Mouse (Mus musculus) small intestine, adult 10 weeks (tissue): ENCODE results near the gene Syngap1. TPM values are rescaled to one million over a fixed set of nuclear protein-coding genes. Genes with fewer than 3 reads are reported as not detected.

Experiments
- polyA plus RNA-seq: library from polyadenylated mRNA; stranded (reverse); fragments of 350-450 nt; fragmentation: Illumina TruSeq; extraction: RNeasy Lipid Tissue Mini Kit (QIAGEN cat#74804); gene quantifications from one replicate; pipeline ENCODE4 v1.2.3, GENCODE M21; 2014; ENCODE audit warnings: low replicate concordance

The Syngap1 gene
- polyA plus RNA-seq: 0.33 TPM

GRCm38 (mm10) chr17:26941031-26941789 lies at the start of gene Syngap1:
Gene Syngap1 (plus strand): TSS chr17:26941253.

GRCm38 (mm10) chr17:26916711-26917482 lies 24.2 kb upstream of the Syngap1 start, which contains the start of gene Kifc5b:
Gene Kifc5b (plus strand): TSS chr17:26917091.

GRCm38 (mm10) chr17:26932839-26933398 lies 8.1 kb upstream of the Syngap1 start, which contains the start of gene Phf1:
Gene Phf1 (plus strand): TSS chr17:26933052.

DNA sequence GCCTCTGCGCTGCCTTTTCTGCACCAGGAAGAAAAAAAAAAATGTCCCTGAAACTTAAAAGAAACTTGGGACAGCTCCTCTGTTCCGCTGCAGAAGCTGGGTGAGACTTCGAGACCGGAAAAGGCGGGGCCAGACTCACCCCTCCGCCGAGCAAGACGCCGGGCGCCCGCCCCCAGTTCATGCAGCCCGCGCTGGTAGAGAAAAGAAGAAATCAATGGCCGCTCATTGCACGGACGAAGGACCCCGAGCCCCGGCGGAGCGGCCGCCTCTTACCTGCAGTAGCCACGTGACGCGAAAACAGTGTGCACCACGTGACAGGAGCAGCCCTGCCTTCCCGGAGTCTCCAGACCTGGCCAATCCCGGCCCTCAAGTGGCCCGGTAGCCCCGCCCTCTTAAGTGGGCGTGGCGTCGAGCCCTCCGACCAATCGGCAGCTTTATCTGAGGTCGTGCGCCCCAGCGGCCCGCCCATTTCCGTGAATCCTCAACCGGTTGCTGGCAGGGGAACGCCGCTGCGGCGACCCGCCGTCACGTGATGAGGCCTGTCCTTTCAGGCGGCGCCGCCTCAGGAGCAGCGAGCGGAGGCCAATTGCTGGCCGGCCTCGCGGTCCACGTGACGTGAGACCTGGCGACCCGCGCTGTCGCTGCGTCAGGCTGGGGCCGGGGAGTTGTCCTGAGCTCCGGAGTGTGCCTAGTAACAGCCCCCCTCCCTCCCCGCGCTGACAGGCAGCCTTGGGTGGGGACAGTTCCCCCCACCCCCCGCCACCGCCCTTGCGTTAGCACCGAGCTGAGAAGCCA lies 1.7 kb upstream of the Syngap1 start, which contains the start of gene Cuta:
Gene Cuta, minus strand, starts transcription at position 392 of the 795 bp plus-strand sequence.

DNA sequence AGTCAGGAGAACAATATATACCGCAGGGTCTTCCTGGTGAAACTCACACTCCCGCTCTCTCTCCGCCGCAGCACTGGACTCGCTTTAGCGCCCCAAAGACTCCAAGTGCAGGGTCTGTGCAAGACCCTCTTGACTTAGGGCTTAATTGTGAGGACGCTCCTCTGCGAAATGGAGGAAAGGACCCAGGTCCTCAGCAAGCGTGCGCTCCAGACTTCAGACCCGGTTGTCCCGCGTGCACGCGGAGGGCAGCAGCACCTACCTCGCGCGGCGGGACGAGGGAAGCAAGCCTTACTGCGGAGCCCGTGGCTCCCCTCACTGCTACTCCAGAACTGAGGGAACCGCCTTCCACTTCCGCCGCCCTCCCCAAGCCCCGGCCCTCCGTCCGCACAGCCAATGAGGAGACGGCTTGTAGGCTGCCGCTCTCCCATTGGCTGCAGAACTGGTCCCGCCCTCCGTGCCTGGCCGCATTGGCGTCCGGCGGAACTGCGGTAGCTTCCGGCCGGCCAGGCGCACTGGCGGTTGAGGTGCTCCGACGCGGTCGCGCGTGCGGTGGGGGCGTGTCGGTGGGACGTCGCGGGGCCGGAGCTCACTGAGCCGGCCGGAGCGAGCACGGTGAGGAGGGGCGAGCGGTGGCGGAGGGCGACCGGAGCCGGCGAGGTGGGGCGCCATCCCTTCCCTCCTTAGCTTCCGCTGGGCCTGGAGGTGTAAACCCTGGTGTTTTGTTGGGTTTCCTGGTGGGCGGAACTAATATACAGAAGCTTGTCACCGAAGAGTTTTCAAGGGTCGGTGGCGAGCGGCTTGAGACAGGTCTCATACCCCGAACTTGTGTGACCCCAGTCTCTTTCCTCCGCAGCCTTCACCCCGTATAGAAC lies 31.9 kb downstream of the Syngap1 start, which contains the start of gene Zbtb9:
Gene Zbtb9, plus strand, starts transcription at position 465 of the 872 bp plus-strand sequence.

Other genes with a start within 250 kb of the Syngap1 start
- 52.1 TPM for gene Crebrf, start 225.6 kb upstream of the Syngap1 start, polyA plus RNA-seq
- gene Bnip1, start 160.2 kb upstream of the Syngap1 start, polyA plus RNA-seq: 17.1 TPM
- not detected for gene Nkx2-5, start 96.2 kb upstream of the Syngap1 start, polyA plus RNA-seq
- gene Kifc5b, start 24.2 kb upstream of the Syngap1 start, polyA plus RNA-seq: not detected
- 1.7 TPM for gene Phf1, start 8.2 kb upstream of the Syngap1 start, polyA plus RNA-seq
- gene Cuta, start 1.7 kb upstream of the Syngap1 start, polyA plus RNA-seq: 11.6 TPM
- 11.7 TPM for gene Zbtb9, start 31.9 kb downstream of the Syngap1 start, polyA plus RNA-seq
- gene Bak1, start 87.8 kb downstream of the Syngap1 start, polyA plus RNA-seq: 2.3 TPM
- gene Itpr3, start 116.1 kb downstream of the Syngap1 start, polyA plus RNA-seq: 1.2 TPM
- 2.1 TPM for gene Uqcc2, start 192.7 kb downstream of the Syngap1 start, polyA plus RNA-seq
- gene Ip6k3, start 226.5 kb downstream of the Syngap1 start, polyA plus RNA-seq: not detected